Mouse (Mus musculus) testis, adult 2 months (tissue): ENCODE measurements around the gene Ccdc148. TPM values are rescaled to one million over a fixed set of nuclear protein-coding genes. Genes with fewer than 3 reads are reported as not detected.

ENCODE experiments used
- H3K27ac ChIP-seq: fragments of 200-500 bp; 2 replicates; pipeline ENCODE4 v1.5.1; 2012; ENCODE audit warnings: low read depth, low read length; ENCODE audit not compliant: control insufficient read depth, insufficient read depth
- H3K27me3 ChIP-seq: fragments of 200-500 bp; 2 replicates; pipeline ENCODE4 v1.6.1; 2012; ENCODE audit warnings: mild to moderate bottlenecking, low read length, moderate library complexity; ENCODE audit not compliant: control insufficient read depth, insufficient read depth
- H3K36me3 ChIP-seq: fragments of 200-500 bp; 2 replicates; pipeline ENCODE4 v1.6.1; 2012; ENCODE audit warnings: mild to moderate bottlenecking, low read length; ENCODE audit not compliant: control insufficient read depth, insufficient read depth
- H3K4me1 ChIP-seq: fragments of 200-500 bp; 2 replicates; pipeline ENCODE4 v1.6.1; 2012; ENCODE audit warnings: low read length; ENCODE audit not compliant: control insufficient read depth, insufficient read depth
- H3K4me3 ChIP-seq: fragments of 200-500 bp; 2 replicates; pipeline ENCODE4 v1.5.1; 2012; ENCODE audit warnings: low read depth, mild to moderate bottlenecking, low read length, moderate library complexity, mixed read lengths; ENCODE audit not compliant: control insufficient read depth
- CTCF ChIP-seq: fragments of 200-500 bp; IDR thresholded peaks from 2 replicates; pipeline ENCODE4 v1.5.1; 2012; ENCODE audit warnings: low read depth, mild to moderate bottlenecking, inconsistent platforms, low read length, moderate library complexity; ENCODE audit not compliant: control insufficient read depth, insufficient read depth, insufficient replicate concordance
- POLR2A ChIP-seq: fragments of 200-500 bp; IDR thresholded peaks from 2 replicates; pipeline ENCODE4 v1.6.1; 2012; ENCODE audit warnings: low read depth, mild to moderate bottlenecking, inconsistent platforms, low read length, moderate library complexity; ENCODE audit not compliant: control insufficient read depth
- polyA plus RNA-seq: library from polyadenylated mRNA; depleted of rRNA; stranded (reverse); fragments of >200 nt; gene quantifications from 2 replicates; pipeline ENCODE4 v1.2.3, GENCODE M21; 2012

Gene Ccdc148
- polyA plus RNA-seq, 1 experiment: 4.2 TPM

DNA sequence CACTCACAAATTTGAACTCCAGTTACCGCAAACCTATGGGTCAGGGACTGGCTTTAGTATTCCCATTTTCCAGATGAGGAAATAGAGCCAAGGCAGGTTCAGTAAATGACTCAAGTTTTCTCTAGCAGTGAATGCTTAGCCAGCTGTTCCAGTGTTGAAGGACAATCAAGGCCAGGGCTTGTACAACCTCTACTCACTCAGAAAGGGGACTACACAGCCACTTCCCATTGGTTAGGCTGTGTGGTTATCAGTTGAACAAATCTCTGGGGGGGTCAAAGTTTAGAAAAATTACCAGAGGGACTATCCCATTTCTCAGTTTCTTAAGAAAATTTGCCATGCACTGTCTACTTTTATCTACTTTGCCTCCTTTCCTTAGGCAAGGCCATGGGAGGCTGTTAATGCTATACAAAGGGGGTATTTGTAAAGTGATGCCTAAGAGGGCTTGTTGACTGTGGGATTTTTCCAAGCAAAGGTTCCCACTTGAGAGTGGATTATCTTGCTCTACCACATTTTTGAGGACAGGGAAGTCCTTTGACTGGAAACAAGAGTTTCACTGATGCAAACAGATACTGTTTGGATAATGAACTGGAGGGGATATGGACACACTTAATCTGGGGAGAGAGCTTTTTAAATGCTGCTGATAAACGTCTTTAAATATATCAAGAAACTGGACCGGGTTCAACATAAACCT is 331.4 kb downstream of the Ccdc148 start:
- H3K27me3 ChIP-seq: no peaks in the 10 kb centered on the region
- no peaks in the 10 kb centered on the region; the same call in 1 of the 2 replicates for H3K36me3 ChIP-seq
- H3K4me1 ChIP-seq: peaks cover 2% of the 10 kb centered on the region
- H3K4me3 ChIP-seq: no peak overlapping the region
- TF ChIP-seq CTCF (no peak), POLR2A (no peak)
- H3K27ac ChIP-seq: no peak overlapping the region

DNA sequence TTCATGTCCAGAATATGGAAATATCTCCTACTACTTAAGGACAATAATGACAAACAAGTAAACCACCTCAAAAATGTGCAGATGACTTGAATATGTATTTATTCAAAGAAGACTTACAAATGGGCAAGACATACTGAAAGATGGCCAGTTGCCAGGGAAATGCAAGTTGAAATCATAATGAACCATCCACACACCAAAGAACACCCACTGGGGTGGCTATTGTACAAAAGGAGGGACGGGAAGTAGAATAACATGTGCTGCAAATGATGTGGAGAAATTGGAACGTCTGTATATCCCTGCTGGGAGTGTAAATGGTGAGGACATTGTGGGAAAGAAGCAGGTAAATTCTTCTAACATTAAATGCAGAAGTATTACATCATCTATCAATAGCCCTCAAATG is 347.5 kb downstream of the Ccdc148 start:
- Histone ChIP-seq H3K4me1 (no peaks in the 10 kb centered on the region), H3K36me3 (no peaks in the 10 kb centered on the region), H3K27ac (no peak overlapping the region), H3K4me3 (no peak overlapping the region), H3K27me3 (no peaks in the 10 kb centered on the region)
- no peak for TF ChIP-seq POLR2A
- no peak for TF ChIP-seq CTCF

DNA sequence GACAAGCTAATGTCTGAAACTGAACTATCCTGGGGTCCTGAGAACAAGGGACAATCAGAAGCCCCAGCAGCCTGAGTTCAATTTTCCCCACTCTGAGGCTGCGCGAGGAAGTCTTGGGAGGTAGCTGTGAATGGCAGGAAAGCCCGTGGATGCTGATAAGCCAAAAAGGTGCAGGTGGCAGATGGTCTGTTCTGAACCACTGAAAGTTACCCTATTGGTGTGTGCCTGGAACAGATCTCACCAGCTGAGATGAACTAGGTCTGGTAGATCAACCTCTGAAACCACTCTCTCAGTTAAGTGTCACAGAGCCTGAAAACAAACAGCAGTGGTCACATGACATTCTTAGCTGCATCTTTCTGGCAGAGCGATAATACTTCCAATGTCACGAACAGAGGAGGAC is 360.9 kb downstream of the Ccdc148 start:
- H3K27me3 ChIP-seq: no peaks in the 10 kb centered on the region
- no peaks in the 10 kb centered on the region; the same call in 1 of the 2 replicates for H3K4me1 ChIP-seq
- no peak overlapping the region for H3K27ac ChIP-seq
- no peaks in the 10 kb centered on the region for H3K36me3 ChIP-seq
- H3K4me3 ChIP-seq: no peak overlapping the region
- TF ChIP-seq POLR2A (no peak), CTCF (no peak)

DNA sequence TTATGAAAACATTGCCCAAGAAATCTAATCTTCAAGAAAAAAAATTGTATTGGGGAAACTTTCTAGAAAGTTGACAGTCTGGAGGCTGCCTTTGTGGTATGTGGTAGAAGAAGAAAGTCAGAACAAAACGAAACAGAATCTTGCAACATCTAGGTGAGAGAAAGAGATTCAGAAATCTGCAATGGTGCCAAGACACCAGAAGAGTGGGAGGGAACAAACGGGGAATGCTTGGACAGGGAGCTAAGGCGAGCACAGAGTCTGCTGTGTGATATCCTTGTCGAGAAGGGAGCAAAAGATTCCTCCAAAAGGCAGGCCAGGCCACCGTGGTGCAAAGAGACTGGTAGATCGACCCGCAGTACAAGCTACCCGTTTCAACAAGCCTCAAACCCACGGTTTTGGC is 361.4 kb downstream of the Ccdc148 start:
- Histone ChIP-seq H3K27ac (no peak overlapping the region), H3K4me3 (no peak overlapping the region), H3K36me3 (no peaks in the 10 kb centered on the region), H3K27me3 (no peaks in the 10 kb centered on the region), H3K4me1 (no peaks in the 10 kb centered on the region; the same call in 1 of the 2 replicates)
- no peak for TF ChIP-seq CTCF

DNA sequence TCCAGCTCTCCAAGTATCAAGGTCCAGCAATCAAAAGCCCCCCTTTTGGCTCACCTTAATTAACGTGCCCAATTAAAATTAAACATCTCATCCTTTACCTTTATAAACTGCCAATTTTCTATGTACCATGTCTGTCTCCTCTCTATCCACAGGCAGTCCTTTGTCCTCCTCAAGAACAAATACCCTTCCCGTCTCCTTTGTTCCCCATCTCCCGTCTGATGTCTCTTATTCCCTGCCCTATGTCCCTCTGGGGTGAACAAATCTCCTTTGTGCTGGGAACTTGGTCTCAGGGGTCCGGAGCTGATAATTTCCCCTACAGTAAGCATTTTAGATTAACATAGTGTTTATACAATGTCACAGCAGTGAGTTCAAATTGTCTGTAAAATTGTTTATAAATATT is 363.0 kb downstream of the Ccdc148 start:
- no peak overlapping the region for H3K27ac ChIP-seq
- no peak for TF ChIP-seq POLR2A
- TF ChIP-seq CTCF: no peak
- H3K4me1 ChIP-seq: no peaks in the 10 kb centered on the region; the same call in 1 of the 2 replicates
- no peak overlapping the region for H3K4me3 ChIP-seq
- no peaks in the 10 kb centered on the region for H3K27me3 ChIP-seq
- H3K36me3 ChIP-seq: no peaks in the 10 kb centered on the region

DNA sequence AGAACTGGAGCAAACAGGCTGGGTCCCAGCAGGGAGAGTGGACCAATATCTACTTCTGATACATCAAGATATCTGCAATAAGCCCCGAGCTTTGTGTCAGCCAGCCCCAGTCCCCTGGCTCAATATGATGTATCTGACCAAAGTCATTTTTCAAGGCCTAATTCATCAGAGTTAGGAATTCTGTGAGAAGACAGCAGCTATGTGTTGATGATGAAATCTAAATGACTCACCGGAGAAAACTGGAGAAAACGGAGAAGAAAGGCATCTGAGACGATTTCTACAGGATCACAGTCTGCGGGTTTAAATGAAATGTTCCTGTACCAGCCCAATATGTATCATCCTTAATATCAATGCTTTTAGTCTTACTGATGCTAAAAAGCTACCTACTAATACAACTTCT is 365.1 kb downstream of the Ccdc148 start:
- H3K4me3 ChIP-seq: no peak overlapping the region
- TF ChIP-seq POLR2A (no peak), CTCF (no peak)
- H3K27me3 ChIP-seq: no peaks in the 10 kb centered on the region
- H3K36me3 ChIP-seq: no peaks in the 10 kb centered on the region
- H3K4me1 ChIP-seq: no peaks in the 10 kb centered on the region; the same call in 1 of the 2 replicates
- H3K27ac ChIP-seq: no peak overlapping the region

DNA sequence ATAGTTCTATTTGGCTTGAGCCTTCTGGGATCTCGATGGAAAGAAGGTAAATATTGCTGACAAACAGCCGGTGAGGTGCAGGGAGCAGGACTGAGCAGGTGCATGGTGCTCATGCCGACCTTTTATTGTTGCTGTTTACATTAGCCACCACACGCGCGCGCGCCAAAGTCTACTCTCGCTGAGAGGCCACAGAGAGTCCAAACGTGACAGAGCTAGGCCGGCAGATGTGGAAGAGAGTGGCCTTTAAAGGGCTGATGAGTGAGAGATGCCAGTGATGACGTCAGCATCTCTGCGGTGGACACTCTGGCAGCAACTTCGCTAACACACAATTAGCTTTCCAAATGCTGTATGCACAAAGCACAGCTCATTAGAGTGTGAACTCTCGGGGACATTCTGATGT is 366.0 kb downstream of the Ccdc148 start:
- H3K36me3 ChIP-seq: no peaks in the 10 kb centered on the region
- no peak overlapping the region for H3K27ac ChIP-seq
- no peaks in the 10 kb centered on the region; the same call in 1 of the 2 replicates for H3K4me1 ChIP-seq
- no peak for TF ChIP-seq POLR2A
- no peak for TF ChIP-seq CTCF
- no peaks in the 10 kb centered on the region for H3K27me3 ChIP-seq
- H3K4me3 ChIP-seq: no peak overlapping the region
